28 mouse cellular contexts compared by ENCODE assay signal in genomic region chr17:83208455-83208854, GRCm38 (mm10). TPM values are rescaled to one million over a fixed set of nuclear protein-coding genes. Genes with fewer than 3 reads are reported as not detected.
"Had no signal": no experiment of that assay in that cellular context is flagged by ENCODE, and none has a peak within 500 bp of the region (broad histone marks: within the 10 kb centered on the region; RNA-seq: fewer than 3 reads in every experiment).

No protein-coding gene starts in this region.

- H3K9me3 ChIP-seq: limb, embryonic 10.5 days; limb, embryonic 12.5 days; limb, embryonic 13.5 days; limb, embryonic 15.5 days; liver, embryonic 12.5 days; liver, embryonic 13.5 days; liver, embryonic 15.5 days; lung, embryonic 15.5 days; megakaryocyte, embryonic 14.5 days; midbrain, embryonic 10.5 days; midbrain, embryonic 12.5 days; midbrain, embryonic 13.5 days; midbrain, embryonic 15.5 days had no signal

- H3K27ac ChIP-seq: limb, embryonic 10.5 days; limb, embryonic 12.5 days; limb, embryonic 13.5 days; limb, embryonic 15.5 days; liver, embryonic 12.5 days; liver, embryonic 13.5 days; liver, embryonic 14.5 days; liver, embryonic 15.5 days; lung, embryonic 15.5 days; macrophage; midbrain, embryonic 10.5 days; midbrain, embryonic 12.5 days; midbrain, embryonic 13.5 days; midbrain, embryonic 15.5 days had no signal

- DNase-seq: left cerebral cortex, postnatal 4 days; liver; liver, embryonic 13.5 days; liver, postnatal 0 days; lung, adult 18-20 months; lung, adult 2 months; lung, embryonic 14.5 days; lung, postnatal 10 days; lung, postnatal 14 days; lung, postnatal 36 days; lung, postnatal 4 days; midbrain, embryonic 14.5 days had no signal

- H3K36me3 ChIP-seq: limb, embryonic 10.5 days; limb, embryonic 12.5 days; limb, embryonic 13.5 days; limb, embryonic 15.5 days; liver, embryonic 12.5 days; liver, embryonic 13.5 days; liver, embryonic 15.5 days; lung, embryonic 15.5 days; midbrain, embryonic 10.5 days; midbrain, embryonic 12.5 days; midbrain, embryonic 13.5 days; midbrain, embryonic 15.5 days had no signal

- H3K27me3 ChIP-seq: lung, embryonic 15.5 days had no signal

- H3K4me1 ChIP-seq: megakaryocyte, embryonic 14.5 days had no signal

- H3K4me3 ChIP-seq: limb, embryonic 10.5 days; limb, embryonic 12.5 days; limb, embryonic 13.5 days; limb, embryonic 15.5 days; liver, embryonic 12.5 days; liver, embryonic 13.5 days; liver, embryonic 15.5 days; lung, embryonic 15.5 days; megakaryocyte, embryonic 14.5 days; midbrain, embryonic 10.5 days; midbrain, embryonic 12.5 days; midbrain, embryonic 13.5 days; midbrain, embryonic 15.5 days; myocyte had no signal

- H3K9ac ChIP-seq: limb, embryonic 12.5 days; limb, embryonic 13.5 days; limb, embryonic 15.5 days; liver, embryonic 12.5 days; liver, embryonic 13.5 days; liver, embryonic 14.5 days; liver, embryonic 15.5 days; liver, postnatal 0 days; lung, embryonic 14.5 days; lung, embryonic 15.5 days; midbrain, embryonic 12.5 days; midbrain, embryonic 13.5 days; midbrain, embryonic 15.5 days had no signal

RNA-seq across cellular contexts. Expression of gene Pkdcc, which starts 6.6 kb away (rescaled TPM):
- total RNA-seq: megakaryocyte-erythroid progenitor cell, adult 5-6 weeks had no signal
